Mouse (Mus musculus) layer of hippocampus, postnatal 36 days (tissue): ENCODE data around the gene Hirip3. TPM values are rescaled to one million over a fixed set of nuclear protein-coding genes. Genes with fewer than 3 reads are reported as not detected.
A peak's percentile ranks its signal among the peaks of the same experiment; 100 is the strongest.
"Not testable (repeated sequence)": the region's sequence is repeated elsewhere in the genome, so short reads cannot be mapped to it uniquely, and the experiment has no call there.

Source experiments
- DNase-seq, 2 experiments: peaks; one replicate each; pipeline ENCODE4 v3.0.0; 2022
- total RNA-seq, 2 experiments: library from RNA; stranded (reverse); gene quantifications; 2 replicates each; pipeline ENCODE4 v1.2.3; 2021

The Hirip3 gene
- total RNA-seq, 2 experiments from 2014 or later, result 29.5 to 32.0 TPM

GRCm38 (mm10) chr7:126855641-126856040, 6.1 kb upstream of the Hirip3 start:
- DNase-seq, result no peak

DNA sequence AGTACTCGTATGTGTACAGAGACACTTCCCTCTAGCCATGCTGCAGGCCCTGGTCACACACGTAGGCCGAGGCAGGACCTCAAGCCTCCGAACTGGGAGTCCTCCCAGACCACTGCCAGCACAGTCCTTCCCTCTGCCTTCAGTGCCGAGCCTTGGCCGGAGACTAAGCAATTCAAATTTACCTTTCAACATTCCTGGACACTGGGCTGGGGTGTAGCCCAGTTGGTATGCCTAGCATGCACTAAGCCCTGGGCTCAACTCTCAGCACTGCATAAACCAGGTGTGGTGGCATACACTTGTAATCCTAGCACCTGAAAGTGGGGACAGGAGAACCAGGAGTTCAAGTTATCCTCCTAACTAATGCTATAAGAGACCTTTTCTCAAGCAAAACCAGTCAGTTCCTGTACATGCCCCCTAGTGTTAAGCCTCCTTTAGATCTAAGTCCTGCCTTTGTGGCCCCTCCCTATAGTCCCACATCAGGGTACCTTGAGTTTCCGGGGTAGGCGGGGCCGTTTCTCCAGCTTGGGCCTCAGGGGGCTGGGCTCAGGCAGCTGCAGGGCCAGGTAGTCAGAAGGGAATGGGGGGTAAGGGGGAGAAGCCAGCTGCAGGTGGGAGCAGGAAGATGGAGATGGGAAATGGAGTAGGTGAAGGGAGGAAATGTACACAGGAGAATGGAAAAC, 4.9 kb upstream of the Hirip3 start:
- no peak for DNase-seq

DNA sequence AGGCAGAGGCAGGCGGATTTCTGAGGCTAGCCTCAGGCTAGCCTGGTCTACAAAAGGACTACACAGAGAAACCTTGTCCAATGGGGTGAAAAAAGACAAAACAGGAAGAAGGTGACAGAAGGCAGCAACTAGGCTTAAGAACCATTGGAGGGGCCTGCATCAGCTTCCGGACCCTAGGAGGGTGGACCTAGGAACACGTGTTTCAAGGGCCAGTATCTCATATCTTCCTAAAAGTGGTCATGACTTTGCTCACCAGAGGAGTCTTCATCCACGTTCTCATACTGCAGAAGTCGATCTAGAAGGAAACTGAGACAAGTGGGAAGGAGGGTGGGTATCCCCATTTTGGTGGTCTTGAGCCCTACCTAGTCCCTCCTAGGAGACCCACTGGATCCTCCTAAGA, 785 bp upstream of the Hirip3 start:
- no peak for DNase-seq

- DNase-seq, result peak; percentile 92
Measured at GRCm38 (mm10) chr7:126862147-126862784, 494 bp downstream of the Hirip3 start, which contains the start of gene Ino80e. Gene Ino80e, minus strand, starts transcription at chr7:126862377.

DNA sequence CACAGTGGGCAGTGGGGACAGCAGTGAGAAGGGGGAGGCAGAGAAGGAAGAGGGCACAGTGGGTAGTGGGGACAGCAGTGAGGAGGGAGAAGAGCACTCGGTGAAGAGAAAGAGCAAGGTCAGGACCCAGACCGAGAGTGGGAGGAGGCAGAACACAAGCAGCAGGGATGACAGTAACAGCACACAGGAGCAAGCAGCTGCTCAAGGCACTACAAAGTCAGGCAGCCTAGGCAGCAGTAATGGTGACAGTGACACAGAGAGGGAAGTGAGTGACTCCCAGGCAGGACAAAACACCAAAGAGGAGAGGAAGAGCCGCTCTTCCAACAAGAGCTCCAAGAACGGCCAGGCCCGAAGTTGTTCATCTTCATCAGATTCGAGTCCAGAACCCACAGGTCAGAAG, 2.0 kb downstream of the Hirip3 start:
- DNase-seq, result no peak

- DNase-seq, result no peak
Measured at GRCm38 (mm10) chr7:126867534-126867933, 5.8 kb downstream of the Hirip3 start.

DNA sequence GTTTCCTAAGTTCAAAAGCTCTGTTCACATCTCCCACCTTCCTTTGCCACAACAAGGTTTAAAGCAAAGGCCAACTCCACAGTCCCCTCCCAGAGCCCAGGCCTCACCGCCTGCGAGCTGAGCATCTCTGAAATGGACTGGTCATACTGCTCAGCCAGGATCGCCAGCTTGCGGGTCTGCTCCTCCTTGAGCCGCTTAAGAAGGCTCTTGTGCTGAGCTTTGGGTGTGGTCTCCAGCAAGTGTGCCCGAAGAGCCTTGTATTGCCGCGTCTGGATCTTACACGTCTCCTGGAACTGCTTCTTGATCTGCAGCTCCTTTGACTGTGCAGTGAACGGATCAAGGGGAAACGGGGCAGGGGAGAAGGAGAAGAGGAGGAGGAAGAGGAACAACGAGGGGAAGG, 6.2 kb downstream of the Hirip3 start:
- no peak for DNase-seq

DNA sequence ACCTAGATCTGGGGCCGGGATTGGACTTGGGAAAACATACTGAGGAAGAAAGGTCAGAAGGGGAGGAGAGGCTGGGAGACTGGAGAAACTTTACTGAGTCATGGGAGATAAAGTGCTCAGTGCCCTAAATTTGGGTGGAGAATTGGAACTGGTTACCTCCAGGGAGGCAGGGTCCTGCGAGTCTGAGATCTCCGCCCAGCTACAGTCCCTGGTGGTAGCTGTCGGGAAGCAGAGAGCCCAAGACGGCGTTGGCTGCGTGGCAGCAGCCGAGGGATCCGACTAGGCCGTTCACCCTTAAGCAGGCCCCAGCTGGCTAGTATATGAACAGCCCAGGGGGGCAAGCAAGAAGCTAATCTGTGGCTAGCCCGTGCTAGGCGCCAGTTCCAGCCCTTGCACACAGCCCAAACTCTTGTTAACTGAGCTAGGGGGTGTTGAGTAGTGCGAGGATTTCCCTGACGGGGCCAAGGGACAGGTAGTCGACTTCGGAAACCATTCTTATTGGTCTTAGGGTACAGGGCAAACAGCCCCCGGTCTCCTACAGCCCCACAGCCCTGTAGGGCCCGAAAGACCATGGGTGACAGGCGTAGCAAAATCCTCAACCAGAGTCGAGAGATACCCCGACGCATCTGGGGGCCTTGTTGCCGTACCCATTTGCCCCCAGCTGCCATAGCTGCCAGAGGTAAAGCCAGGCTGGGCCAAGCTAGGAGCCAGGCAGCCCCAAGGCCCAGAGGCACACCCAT, 8.2 kb downstream of the Hirip3 start:
- DNase-seq, result no peak

GRCm38 (mm10) chr7:126870520-126870891, 8.7 kb downstream of the Hirip3 start:
- no peak for DNase-seq

GRCm38 (mm10) chr7:126877239-126877638, 15.5 kb downstream of the Hirip3 start:
- DNase-seq, result no peak

- no peak for DNase-seq
Measured at GRCm38 (mm10) chr7:126881040-126881439, 19.3 kb downstream of the Hirip3 start.

- no peak for DNase-seq
Measured at GRCm38 (mm10) chr7:126883731-126884181, 22.0 kb downstream of the Hirip3 start.

DNA sequence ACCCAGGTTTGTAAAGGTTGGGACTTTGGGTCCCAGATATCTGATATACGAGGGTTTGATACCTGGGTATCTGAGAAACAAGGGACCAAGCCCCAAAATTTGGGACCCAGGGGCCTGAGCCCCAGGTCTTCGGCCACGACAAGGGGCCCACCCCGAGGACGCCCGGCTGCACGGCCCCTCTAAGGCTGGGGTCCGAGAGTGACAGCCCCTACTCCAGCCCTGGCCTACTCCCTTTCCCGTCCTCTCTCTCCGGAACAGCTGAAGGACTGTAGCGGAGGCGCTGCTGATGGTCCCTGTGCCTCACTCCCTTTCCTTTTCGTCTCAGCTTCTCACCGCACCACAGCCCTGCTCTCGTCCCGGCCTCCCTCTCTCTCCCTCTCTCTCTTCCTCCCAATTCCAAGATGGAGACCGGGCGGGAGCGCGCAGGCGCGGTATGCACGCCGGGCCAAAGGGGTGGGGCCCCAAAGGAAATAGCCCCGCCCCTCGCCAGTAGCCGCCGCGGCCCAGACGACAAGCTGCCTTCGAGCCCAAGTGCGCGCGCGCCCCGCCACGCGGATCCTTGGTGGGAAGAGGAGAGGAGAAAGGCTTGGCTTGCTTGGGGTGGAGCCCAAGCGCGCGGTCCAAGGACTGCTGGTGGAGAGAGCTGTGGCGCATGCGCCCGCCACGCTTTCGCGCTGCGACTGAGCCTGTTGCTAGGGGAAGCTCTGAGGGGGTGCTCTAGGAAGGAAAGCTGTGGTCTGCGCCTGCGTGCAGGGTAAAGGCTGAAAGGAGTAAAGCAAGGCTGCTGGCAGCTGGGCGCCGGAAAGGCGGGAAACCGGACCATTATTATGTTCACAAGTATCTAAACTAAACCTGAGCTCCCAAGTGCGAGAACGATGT, 22.8 kb downstream of the Hirip3 start, which contains the start of gene Taok2:
Gene Taok2 (minus strand): TSS at position 418 of the 879 bp plus-strand sequence.
- peak; percentile 98 to 99 for DNase-seq

DNA sequence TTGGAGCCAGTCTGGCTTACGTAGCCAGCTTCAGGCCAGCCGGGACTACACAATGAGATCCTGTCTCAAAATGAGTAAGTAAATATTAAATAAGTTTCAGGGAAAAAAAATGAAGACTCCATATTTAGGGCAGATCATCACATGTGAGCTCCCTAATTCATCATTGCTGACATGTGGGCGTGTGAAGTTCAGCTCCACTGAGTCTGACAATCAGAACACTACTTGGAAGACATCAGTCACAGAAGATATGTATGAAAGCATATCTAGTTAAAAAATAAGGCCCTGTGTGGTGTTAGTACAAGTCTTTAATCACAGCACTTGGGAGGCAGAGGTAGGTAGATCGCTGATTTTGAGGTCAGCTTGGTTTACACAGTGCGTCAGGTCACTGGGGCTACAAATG, 25.5 kb downstream of the Hirip3 start:
- DNase-seq, result no peak

- DNase-seq, result no peak
Measured at GRCm38 (mm10) chr7:126888852-126889251, 27.1 kb downstream of the Hirip3 start.

- DNase-seq, result no peak
Measured at GRCm38 (mm10) chr7:126896912-126897311, 35.1 kb downstream of the Hirip3 start.

DNA sequence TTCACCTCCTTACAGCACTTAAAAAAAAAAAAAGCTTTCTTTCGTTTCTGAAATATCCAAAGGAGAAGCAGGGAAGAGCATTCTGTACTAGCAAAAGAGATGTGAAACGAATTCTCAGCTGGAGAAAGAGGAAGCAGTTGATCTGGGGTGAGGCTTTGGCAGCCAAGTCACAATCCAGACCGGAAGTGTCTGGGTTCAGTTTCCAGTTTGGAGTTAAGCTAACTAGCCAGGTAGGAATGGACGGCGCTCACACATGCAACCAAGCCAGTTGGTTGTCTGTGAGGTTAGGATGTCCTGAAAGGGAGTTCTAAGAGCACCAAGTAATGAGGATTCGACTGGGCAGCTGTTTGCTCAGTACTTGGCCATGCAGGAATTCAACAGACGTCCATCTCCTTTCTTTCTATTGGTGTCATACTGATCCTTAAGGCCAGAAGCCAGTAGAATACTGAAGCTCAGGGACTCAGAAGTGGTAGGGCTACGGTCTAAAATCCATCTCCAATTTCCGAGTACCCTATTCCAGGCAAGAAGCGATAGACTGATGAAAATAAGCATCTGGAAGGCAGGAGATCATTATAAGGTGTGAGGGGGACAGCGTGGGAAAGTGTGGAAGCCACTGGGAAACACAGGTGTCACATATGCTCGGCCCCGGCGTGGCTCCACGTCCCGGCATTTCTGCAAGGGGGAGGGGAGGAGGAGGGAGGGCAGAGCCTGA, 35.8 kb downstream of the Hirip3 start:
- peak in 1 of 2 experiments; percentile 16 for DNase-seq

DNA sequence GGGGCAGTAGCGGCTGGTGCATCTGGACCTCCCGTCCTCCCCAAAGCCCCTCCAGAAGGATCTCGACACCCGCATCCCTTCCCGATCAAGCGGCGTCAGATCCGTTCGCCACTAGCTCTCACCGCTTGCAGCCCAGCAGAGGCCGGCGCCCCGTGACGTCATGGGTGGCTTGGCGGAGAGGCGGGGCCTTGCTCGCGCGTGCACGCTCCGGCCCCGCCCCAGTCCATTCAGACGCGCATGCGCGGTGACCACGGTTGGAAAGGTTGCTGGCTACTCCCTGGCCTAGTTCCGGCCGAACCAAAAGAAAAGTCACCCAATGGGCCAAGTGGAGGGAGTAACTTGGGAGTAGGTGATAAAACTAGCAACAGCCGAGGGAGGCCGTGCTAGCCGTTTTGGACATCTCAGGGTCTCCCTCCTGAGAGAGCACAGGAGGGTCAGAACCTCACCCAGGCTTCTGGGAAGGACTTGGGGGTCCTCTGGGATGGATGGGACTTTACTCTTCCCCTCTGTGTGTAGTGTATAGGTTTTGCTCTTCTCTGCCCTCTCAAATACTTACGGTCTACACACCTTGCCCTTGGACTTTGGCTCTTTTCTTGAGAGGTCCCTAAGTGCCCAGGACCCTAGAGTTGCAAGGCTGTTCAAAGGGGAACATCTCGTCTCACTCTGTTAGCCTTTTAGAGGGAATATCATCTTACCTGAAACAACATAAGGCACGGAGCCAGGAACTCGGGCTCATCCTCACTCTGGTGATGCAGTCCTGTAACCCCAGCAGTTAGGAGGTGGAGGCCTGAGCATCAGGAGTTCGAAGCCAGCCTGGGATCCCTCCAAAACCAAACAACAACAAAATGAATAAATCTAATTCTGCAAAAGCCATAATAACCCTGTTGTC, 36.6 kb downstream of the Hirip3 start:
- peak; percentile 94 to 95 for DNase-seq

DNA sequence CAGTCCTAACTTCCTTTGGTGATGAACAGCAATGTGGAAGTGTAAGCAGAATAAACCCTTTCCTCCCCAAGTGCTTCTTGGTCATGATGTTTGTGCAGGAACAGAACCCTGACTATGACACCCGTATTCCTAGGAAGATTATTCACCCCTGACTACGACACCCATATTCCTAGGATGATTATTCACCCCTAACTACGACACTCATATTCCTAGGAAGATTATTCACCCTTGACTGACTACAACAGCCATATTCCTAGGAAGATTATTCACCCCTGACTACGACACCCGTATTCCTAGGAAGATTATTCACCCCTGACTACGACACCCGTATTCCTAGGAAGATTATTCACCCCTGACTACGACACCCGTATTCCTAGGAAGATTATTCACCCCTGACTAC, 38.0 kb downstream of the Hirip3 start:
- not testable (repeated sequence) for DNase-seq

- DNase-seq, result no peak
Measured at GRCm38 (mm10) chr7:126905590-126905989, 43.8 kb downstream of the Hirip3 start.

DNA sequence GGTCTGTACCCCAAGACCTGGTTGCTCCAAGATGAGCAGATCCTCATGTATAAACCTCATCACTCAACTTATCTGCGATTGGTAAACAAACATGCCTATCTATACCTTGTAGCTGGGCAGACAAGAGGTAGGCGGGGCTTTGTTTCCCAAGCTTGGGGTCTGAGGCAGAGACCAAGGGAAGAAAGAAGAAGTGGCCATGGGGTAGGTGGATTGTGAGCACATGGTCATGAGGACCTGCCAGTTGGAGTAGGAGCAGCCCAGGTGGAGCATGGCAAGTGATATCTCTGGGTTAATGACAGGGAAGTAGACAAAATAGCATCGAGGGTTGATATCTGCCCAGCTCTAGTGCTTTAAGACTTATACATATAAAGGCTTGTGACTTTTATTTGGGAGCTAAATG, 53.1 kb downstream of the Hirip3 start:
- no peak for DNase-seq
